Mouse (Mus musculus) right cerebral cortex, postnatal 4 days (tissue): ENCODE measurements around the gene Tnfsf13.
A peak's percentile ranks its signal among the peaks of the same experiment; 100 is the strongest.

Source experiments
- DNase-seq: peaks from one replicate; pipeline ENCODE4 v3.0.0-alpha.2; 2022

Tnfsf13 gene

GRCm38 (mm10) chr11:69680136-69680855 is 5.3 kb downstream of the Tnfsf13 start:
- no peak for DNase-seq

DNA sequence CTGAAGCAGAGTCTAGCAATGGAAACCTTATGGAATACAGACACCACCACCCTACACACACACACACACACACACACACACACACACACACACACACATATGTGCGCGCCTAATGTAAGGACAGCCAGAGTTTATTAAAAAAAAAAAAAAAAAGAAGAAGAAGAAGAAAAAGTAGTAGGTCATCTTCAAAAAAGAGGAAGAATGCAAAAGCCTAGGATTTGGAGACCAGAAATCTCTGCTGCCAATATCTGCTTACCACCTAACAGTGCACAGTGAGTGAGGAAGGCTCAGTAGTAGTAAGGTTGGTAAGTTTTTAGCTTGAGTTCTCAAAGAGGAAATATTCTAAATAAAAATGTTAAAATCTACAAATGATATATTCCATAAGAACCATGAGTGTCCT is 6.4 kb downstream of the Tnfsf13 start:
- no peak for DNase-seq

DNA sequence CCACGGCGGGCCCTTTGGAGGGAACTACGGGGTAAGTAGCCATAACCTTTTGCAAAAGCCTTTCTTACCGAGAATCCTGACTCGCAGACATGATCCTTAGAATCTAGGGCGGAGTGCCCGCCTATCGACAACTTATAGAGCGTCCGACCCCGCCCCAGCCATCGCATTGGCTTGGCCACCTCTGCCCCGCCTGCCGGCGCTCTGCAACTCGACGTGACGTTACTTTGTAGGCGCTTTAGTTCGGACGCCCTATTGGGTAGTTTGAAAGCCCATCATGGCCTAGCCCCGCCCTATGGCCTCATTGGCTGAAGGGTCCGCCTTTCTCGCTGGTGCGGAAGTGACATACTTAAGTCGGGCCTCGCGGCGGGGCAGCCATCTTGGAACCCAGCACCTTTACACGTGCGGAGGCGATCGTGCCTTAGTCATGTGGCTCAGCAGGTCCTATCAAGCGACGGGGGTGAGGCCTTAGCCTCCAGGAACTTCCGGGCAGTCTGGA is 13.3 kb downstream of the Tnfsf13 start, which contains the start of gene Eif4a1:
Eif4a1 (minus strand) TSS at position 213 of the 496 bp plus-strand sequence.
- peak; percentile 98 for DNase-seq

- no peak for DNase-seq
Measured at GRCm38 (mm10) chr11:69671726-69672124, 13.9 kb downstream of the Tnfsf13 start.

DNA sequence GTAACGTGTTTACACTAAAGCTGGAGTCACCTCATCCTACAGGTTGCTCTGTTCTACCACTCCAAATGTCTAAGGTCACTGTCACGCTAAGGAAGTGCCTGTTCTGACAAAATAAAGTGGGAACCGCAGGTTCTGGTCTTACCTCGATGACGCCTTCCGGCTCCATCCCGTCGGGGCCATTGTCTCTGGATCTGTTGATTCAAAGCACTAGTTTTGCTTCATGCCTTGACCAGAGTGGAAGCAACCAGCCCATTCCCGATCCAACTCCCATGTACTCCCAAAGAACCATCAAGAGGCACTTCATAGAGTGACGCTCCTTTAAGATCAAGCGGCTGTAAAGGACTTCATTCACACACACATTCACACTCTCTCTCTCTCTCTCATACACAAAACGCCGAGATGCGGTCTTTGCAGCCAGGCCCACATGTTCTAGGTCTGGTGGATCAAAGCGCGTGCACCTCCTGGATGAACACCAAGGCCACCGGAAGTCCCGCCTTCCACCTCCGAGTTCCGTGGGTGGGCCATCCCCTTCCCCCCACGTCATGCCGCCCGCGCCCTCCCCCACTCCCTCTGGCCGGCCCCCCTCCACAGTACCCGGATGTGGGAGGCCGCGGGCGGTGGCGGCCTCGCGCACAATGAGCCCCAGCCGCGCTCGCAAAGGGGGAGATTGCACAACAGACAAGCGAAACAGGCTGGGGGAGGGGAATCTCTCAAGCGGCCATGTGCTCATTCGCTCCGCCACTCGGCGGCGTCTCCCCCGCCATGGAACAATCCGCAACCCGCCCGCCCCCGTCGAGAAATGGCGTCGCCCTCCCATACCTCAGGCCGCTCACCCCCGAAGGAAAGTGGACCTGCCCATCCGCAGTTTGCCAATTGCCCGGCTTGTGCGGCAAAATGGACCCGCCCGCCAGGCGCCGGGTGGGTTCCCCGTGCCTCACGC is 14.5 kb downstream of the Tnfsf13 start:
- peak; percentile 96 for DNase-seq

GRCm38 (mm10) chr11:69666665-69667005 is 18.9 kb downstream of the Tnfsf13 start:
- no peak for DNase-seq

- DNase-seq, result no peak
Measured at GRCm38 (mm10) chr11:69665961-69666664, 19.5 kb downstream of the Tnfsf13 start, which contains the start of gene Cd68. Cd68 (minus strand) TSS chr11:69666153.

DNA sequence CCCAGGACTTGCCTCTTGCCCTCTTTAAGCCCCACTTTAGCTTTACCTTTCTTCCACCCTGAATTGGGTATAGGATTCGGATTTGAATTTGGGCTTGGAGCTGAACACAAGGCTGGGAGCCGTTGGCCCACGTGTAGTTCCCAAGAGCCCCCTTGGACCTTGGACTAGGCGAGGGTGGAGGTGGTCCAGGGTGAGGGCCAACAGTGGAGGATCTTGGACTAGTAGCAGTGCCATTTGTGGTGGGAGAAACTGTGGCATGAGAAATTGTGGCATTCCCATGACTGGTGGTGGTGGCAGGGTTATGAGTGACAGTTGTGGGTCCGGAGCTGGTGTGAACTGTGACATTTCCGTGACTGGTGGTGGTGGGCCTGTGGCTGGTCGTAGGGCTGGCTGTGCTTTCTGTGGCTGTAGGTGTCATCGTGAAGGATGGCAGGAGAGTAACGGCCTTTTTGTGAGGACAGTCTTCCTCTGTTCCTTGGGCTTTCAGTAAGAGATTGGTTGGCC is 20.1 kb downstream of the Tnfsf13 start:
- DNase-seq, result no peak

GRCm38 (mm10) chr11:69664841-69665240 is 20.7 kb downstream of the Tnfsf13 start:
- no peak for DNase-seq

GRCm38 (mm10) chr11:69663795-69664194 is 21.8 kb downstream of the Tnfsf13 start:
- DNase-seq, result no peak

DNA sequence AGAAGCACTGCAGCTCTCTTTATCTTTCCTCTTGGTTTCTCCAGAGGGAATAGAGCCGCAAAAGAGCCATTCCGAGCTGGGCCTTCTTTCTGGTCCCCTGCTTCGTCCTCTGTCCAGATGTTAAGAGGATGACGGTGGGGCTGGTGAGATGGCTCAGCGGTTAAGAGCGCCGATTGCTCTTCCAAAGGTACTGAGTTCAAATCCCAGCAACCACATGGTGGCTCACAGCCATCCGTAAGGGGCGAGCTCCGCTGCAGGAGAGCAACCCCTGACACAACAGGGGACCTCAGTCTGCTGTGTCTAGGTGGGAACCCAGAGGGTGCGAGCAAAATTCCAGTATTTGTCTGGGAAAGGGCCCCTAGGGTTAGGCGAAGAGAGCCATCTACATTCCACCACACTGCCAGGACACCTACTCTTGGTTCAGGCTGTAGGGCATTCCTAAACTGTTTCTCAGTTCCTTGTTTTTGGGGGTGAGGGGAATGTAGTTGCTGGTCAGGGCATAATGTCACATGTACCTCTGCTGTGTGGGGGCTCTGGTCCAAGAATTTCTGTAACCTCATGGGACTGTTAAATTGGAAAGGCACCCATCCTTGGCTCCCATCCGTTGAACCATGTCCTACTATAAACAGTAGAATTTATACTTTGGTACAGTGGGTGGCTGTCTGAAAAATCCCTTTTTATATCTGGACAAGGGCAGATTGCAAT is 22.5 kb downstream of the Tnfsf13 start:
- no peak for DNase-seq

- peak; percentile 91 for DNase-seq
Measured at GRCm38 (mm10) chr11:69662213-69662966, 23.2 kb downstream of the Tnfsf13 start, which contains the start of gene Mpdu1. Mpdu1 (minus strand) TSS chr11:69662642.

GRCm38 (mm10) chr11:69661221-69661881 is 24.2 kb downstream of the Tnfsf13 start:
- no peak for DNase-seq

- DNase-seq, result no peak
Measured at GRCm38 (mm10) chr11:69657462-69657881, 28.1 kb downstream of the Tnfsf13 start.

DNA sequence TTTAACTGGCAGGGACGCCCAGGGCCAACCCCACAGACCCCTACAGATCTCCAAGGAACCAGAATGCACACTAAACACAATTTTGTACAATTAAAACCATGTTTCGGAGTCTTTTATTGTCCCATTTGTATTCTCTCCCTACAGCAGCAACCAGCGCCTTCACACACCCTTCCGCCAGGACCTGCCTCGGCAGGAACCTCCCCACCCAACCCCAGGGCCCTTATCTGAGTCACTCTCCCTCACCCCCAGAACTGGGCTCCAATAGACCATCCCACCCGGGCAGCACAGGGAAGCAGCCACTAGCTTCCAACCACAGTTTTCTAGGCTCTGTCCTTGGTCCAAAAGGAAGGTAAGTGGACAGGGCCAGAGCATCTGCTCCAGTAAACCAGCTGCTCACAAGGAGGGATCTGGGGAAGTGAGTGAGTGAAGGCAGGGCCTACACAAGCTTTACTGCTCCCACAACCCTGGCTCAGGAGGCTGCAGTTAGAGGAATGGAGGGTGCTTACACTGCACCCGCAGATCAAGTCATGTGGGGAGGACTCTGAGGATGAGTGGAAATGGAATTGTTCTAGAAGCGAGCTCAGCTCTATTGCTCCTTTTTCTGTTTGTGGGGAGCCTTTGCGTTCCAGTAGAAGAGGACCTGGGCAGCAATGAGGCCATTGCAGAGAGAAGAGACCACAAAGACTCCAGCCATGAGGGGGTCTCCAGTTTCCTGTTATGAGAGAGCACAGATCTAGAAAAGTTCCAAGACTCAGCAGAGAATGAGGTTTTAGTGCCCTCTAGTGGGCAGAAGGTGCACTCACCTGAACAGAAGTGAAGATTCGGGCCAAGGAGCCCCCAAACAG is 28.7 kb downstream of the Tnfsf13 start:
- DNase-seq, result peak; percentile 43

DNA sequence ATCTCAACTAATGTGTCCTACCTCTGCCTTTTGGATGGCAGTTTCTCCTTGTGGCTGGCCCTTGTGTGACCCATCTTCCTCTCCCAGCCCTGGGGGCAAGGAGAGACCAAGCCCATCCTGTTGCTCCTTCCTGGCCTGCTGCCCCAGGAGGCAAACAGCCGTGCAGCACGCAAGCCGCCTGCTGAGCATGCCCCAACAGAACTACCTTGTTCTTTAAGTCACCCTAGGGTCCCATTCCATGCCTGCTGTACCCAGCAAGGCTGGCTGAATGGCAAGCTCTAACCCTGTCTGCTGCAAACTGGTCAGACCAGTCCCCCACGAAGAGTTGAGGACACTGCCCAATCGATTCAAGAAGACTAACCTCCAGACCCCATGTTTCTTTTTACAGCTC is 29.5 kb downstream of the Tnfsf13 start:
- DNase-seq, result no peak

DNA sequence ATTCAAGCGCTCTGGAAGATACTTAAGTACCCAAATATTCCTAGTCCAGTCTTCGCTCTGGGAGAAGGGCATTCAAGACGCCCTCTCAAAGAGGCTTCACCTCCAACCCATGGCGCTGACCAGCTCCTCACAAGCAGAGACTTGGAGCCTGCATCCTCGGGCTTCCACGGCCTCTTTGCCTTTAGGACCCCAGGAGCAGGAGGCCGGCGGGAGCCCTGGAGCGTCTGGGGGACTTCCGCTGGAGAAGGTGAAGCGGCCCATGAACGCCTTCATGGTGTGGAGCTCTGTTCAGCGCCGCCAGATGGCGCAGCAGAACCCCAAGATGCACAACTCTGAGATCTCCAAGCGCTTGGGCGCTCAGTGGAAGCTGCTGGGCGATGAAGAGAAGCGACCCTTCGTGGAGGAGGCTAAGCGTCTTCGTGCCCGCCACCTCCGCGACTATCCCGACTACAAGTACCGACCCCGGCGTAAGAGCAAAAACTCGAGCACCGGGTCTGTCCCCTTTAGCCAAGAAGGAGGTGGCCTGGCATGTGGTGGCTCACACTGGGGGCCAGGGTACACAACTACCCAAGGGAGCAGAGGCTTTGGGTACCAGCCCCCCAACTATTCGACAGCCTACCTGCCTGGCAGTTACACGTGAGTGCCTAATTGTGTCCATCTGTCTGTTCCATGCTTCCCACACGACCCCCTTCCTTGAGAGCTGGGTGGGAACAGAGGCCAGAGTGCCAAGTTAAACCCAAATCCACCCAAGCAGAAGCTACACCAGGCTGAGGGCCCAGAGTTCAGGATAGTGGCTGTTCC is 30.1 kb downstream of the Tnfsf13 start, which contains the start of gene Sox15:
Sox15 (plus strand) TSS at position 51 of the 801 bp plus-strand sequence.
- peak; percentile 76 for DNase-seq

- DNase-seq, result no peak
Measured at GRCm38 (mm10) chr11:69654760-69655159, 30.8 kb downstream of the Tnfsf13 start.

DNA sequence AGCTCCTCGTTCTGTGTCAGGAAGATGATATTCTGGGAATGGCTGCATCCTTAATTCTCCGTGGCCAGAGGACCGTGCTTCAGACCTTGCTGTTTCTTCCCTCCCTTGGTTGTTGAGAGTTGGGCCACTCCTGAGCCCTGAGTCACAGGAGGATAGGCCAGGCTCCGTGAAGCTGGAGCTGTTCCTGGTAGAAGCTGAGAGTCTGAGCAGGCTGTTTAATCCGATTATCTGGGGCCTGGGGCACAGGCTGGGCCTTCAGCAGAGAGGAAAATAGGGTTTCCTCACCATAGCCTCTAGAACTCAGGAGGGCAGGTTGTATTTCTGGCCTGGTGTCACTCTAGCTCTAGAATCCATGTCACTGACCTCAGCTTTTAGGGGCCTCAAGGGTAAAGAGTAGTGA is 32.2 kb downstream of the Tnfsf13 start:
- DNase-seq, result no peak
